Mouse (Mus musculus) heart, postnatal 0 days (tissue): ENCODE results near the gene Strn3.

ENCODE experiments used
- CTCF ChIP-seq: IDR thresholded peaks from 2 replicates; pipeline ENCODE4 v1.5.1; 2016; ENCODE audit warnings: antibody characterized with exemption, control low read depth, low read depth
- EP300 ChIP-seq: IDR thresholded peaks from 2 replicates; pipeline ENCODE4 v1.6.1; 2016; ENCODE audit warnings: antibody characterized with exemption, low read depth

DNA sequence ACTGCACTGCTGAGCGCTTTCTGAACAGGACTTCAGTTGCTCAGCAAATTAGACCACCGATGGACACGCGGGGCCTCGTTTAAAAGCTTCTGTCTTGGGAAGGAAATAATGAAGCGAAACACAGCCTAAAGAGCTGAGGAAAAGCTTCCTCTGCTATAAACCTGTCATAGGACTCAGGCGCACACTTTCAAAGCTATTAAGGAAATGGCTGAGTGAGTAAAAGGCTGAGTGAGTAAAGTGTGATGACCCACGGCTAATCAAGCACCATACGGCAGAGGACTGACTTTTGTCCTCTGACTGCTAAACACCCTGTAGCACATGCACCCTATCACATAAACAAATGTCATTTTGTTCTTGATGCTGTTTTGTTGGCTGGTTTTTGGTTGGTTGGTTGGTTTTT, 130.3 kb downstream of the Strn3 start:
- TF ChIP-seq EP300 = no peak
- TF ChIP-seq CTCF = no peak
